Mouse (Mus musculus) layer of hippocampus, postnatal 25 days (tissue): Measurements from ENCODE around the gene Zfp948. TPM values are rescaled to one million over a fixed set of nuclear protein-coding genes. Genes with fewer than 3 reads are reported as not detected.

Source experiments
- DNase-seq, 2 experiments: peaks; one replicate each; pipeline ENCODE4 v3.0.0; 2022; ENCODE audit warnings: mixed read lengths in 2 of 2, low spot score in 1 of 2; ENCODE audit errors: extremely low spot score in 1 of 2
- total RNA-seq, 2 experiments: library from RNA; stranded (reverse); gene quantifications; 2 replicates each; pipeline ENCODE4 v1.2.3; 2021

The Zfp948 gene
- 10 to 100 TPM; 11.8 to 13.0 TPM for total RNA-seq

DNA sequence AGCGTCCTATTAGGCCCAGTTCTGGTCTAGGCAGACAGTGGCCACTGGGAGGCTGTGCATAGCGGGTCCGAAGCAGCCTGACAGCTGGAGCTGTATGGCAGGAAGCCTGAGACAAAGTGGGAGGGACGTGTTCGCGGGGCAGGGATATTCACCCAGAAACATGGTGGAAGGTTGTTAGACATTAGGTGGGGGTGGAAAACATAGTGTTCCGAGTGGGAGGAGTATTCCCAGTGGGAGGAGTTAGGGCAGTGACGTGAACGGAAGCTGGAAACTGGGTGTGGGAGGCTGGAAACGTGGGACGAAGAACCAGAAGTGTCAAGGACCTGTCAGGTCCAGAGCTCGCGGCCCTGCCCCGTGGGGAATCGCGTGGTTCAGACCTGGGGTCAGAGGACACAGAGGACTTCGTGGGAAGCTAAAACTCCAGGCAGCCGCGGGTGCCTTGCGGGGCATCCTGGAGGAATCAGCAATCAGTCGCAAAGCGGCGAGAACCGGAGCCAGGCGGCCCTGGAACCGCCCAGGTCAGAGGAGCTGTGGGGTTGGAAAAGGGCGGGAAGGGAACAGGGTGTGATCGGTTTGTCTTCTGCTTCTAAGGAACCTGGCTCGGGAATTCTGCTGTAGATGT, at the start of gene Zfp948:
Gene Zfp948, plus strand, starts transcription at position 281 of the 622 bp plus-strand sequence.
- DNase-seq, result peak; percentile 60

DNA sequence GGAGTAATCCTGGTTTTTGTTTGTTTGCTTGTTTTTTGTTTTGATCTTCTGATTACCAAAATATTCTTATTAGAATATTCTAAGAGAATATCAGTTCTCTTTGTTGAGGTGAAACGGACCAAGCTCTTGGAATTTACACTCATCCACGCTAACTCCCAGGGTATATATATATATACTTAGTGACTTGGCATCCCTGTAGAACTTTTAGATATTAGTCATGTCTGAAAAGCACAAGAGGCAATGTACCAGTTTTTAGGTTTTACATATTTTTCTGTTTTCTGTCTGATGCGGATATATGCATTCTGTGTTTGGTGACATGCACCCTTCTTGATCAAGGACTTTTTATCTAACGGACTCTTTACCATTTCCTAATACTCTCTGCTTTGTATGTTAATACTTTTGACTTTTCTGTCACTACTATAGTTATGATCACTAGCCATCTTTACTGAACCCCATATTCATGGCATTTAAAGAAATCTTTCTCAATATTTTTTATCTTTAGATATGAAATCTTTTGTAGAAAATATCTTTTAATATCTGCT, 49.6 kb upstream of the Zfp948 start:
- no peak for DNase-seq

DNA sequence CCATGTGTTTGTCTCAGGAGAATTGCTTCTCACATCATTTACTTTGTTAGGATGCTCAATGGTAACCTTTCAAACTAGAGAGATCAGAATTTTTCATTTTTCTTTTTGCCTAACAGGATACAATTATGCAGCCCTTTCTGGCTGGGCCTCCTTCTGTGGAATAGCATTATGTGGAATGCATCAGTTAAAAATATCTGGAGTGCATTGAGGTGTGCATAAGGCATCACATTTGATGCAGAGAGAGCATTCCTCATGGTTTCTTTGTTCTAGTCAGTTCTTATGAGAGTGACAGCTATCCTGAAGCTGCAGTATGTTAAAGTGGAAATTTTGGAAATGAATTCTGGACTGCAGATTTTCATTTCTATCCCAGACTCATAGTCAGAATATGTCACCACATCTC, 40.5 kb upstream of the Zfp948 start:
- DNase-seq, result no peak

DNA sequence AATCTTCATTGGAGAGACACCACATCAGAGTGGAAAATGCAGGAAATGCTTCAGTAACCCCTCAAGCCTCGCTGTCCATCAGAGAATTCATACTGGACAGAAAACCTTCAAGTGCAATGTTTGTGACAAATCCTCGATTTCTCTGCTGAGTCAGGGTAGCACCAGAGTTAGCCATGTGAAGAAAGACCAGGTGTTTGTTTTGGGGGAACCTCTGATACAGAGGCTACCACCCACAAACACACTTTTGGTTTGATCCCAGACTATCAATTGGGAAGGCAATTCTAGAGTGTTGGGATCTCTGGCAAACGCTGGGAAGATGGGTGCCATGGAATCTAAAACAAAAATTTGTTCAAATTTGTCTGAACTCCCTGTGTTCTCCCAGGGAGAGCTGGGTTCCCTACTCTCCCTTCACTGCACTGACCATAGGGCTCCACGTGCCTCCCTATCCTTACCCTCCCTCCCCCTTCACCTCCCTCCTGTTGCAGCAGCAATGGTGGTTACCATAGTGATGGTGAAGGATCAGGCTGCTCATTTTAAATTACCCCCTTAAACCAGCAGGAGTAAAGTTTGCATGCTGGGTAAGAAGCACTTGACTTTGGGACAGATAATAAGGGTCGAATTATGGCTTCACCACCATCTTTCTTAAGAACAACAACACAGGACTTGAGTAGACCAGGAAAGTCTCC, 36.0 kb upstream of the Zfp948 start:
- DNase-seq, result no peak

DNA sequence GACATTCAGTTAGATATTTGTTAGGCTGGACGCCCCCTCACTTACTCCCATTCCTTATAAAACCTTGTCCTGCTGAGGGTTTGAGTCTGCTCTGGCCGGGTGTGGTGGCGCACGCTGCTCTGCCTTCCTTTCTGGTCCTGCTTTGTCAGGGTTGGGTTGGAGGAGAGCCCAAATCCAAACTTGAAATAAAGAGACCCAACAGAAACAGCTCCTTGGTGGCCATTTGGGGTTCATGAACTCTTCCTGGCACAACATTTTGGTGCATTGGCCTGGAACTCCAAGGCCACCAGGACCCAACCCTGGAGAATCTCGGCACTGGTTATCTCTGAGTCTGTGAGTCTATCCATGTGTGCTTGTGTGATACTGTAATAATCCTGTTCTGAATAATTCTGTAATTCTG, 35.2 kb upstream of the Zfp948 start:
- peak in 1 of 2 experiments; percentile 9 for DNase-seq

DNA sequence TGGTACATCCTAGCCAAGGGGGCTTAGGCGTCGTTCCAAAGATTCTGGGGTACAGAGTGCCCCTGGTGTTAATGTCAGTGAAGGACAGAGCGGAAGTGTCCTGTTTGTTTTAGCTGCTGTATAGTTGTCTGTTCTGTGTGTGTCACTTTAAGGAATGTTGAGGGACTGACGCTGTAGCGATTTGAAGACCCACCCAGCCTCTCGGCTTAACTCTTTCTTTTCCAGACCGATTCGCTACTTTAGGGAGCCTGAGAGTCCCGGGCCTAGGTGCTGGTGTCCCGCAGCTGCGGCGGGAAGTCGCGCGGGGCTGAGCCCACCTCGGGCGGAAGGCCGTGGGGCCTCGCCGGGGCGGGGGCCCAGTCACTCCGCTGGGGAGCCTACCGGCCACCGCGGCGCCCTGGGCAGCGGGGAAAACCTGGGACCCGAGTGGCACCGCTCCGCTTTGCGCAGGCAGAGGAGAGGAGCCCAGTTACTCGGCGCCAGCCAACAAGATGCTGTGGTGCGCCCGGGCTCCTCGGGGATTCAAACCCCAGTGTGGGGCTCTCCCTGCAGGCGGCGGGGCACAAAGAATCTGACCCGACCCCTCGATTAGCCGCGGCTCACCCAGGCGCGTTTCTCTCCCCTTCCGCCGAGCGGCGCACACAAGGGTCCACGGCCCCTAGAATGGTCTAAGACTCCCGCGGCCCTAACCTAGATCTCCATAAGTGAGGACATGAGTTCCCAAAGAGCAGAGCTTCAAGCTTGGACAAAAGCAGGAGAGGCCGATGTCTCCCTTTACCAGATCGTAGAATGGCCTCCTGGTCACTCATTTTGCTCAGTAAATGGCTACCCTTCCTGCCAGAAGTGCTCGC, 34.5 kb upstream of the Zfp948 start:
- DNase-seq, result peak; percentile 66 to 71

DNA sequence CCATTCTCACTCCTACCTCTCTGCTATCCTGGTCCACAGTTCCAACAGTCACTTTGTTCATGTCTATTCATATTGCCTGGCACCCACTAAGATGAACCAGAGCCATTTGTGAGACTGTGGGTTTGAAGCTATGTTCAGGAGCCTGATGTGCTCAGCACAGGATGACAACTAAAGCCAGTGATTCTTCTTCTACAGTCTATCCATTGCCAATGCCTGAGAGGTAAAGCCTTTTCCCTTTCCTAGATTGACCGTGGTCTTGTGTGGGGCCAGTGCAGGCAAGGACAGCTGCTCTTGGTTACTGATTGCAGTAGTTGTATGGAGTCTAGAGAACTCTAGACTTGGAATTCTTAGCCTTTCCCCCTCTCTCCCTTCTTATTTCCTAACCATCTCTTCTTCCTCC, 32.8 kb upstream of the Zfp948 start:
- DNase-seq, result no peak

DNA sequence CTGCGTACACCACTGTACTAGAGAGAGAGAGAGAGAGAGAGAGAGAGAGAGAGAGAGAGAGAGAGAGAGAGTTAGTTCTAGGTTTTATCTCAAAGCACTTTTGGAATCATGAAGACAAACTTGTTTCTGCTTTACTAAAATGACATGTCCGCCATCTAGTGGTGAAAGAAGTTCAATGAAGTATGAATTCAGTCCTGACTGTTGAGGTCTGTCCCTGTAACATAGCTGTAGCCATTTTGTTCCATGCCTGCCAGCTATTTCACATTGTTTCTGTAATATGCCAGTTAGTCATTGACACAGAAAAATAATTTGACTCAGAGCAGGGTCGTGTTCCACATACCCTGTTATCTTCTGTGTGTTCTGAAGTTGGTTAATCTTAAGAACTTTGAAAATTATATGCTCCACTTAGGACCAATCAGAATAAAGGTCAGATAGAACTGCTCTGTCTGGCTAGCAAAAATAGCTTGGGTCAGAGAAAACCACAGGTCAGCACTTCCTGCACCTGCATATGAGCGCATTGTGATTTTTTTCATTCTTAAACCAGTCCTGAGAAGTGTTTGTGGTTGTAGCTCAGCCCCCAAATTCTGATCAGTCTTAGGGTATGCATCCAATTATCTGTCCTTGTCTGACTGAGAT, 32.2 kb upstream of the Zfp948 start:
- DNase-seq, result no peak

DNA sequence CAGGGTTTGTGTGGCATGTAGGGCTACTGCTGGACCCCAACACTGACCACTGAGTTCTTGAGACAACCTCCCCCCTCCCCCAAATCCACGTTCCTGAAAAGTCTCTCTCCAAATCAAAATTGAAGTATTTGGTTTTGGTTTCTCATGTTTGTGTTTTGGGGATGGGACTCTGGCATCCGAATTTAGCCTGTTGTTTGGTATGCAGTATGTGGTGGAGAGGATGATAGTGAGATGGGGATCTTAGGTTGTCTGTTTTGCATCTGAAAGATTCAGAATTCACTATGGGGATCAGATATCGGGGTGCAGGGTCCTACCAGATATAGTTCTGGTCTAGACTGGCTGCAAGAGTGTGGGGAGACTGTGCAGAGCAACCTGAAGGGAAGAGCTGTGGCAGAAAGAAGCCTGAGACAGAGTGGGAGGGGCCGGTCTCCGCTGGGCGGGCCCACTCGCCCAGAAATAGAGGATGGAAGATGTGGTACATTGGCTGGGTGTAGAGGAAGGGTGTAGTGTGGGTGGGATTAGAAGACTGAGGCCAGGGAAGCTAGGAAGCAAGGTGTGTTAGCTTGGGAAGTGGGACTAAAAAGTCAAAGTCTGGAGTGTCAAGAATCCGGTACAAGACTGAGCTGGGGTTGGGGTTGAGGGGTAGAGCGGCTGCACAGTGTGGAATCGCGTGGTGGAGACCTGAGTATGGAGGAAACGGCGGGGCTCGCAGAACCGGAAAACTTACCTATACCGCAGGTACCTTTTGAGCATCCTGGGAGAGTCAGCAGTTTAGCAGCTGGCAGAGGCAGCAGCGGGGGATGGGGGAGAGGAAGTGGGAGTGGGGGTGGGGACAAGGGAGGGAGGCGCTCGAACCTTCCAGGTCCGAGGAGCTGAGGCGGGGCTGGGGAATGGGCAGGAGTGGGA, 31.5 kb upstream of the Zfp948 start, which contains the start of gene Zfp52:
Gene Zfp52, plus strand, starts transcription at position 444 of the 906 bp plus-strand sequence.
- DNase-seq, result peak; percentile 26 to 43

DNA sequence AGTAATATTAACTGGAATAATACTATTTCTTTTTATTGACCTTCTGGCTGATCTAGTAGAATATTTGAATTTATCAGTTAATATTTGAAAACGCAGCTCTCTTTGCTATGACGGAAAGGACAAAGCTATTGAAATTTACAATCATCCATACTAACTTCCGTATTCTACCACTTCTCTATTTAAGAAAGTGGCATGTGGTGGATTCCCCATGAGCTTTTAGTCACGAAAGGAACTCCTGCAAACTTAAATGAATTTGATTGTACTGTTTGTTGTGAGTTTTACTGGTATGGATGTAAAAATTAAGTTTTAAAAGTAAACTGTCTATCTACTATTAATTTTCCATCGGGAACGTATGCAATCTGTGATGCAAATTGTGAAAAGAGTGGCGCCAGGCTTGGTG, 30.7 kb upstream of the Zfp948 start:
- no peak for DNase-seq

DNA sequence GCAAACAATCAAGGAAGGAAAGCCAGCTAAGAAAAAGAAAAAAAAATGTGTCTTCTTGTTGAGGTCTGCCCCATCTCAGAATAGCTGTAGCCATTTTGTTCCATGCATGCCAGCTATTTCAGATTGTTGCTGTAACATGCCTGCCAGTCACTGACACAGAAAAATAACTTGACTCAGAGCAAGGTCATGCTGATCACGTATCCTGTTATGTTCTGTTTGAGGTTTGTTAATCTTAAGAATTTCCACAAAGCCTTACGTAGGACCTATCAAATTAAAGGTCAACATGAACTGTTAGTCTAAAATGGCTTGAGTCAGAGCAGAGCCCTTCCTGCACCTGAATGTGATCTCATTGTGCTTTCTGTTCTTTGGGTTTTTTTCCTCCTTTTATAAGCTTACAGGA, 30.1 kb upstream of the Zfp948 start:
- no peak for DNase-seq

DNA sequence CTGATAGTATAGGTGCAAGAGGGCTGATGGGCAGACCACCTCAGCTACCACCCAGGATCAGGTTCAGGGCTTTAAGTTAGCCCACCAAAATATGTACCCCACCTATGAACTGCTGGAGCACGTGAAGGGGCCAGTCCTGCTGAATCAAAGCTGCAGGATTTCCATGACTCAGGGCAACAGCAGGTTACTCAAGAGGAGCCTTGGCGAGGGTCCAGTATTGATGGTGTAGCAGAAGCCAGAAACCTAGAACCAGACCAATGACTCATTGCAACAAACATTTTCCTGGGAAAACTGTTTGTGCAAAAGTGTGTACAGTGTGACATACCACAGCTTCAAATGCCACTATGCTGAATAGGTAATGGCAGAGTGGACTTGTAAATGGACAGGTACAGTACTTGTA, 9.0 kb upstream of the Zfp948 start:
- DNase-seq, result no peak

DNA sequence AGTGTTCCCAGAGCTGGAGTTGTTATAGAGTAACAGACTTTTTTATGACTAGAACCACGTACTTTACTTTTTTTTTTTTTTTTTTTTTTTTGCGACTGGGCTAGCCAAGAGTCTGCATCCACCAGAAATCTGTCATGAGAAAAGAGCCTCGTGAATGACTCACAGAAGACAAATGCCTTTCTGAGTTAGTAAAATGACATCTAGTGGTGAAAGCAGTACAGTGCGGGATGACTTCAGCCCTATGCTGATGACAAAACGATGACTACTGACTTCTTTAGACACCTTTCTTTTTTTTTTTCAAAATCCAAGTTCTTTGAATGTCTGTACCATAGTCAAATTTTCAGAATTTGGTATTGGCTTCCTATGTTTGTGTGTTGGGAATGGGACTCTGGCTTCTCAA, 588 bp upstream of the Zfp948 start:
- DNase-seq, result peak in 1 of 2 experiments; percentile 15

DNA sequence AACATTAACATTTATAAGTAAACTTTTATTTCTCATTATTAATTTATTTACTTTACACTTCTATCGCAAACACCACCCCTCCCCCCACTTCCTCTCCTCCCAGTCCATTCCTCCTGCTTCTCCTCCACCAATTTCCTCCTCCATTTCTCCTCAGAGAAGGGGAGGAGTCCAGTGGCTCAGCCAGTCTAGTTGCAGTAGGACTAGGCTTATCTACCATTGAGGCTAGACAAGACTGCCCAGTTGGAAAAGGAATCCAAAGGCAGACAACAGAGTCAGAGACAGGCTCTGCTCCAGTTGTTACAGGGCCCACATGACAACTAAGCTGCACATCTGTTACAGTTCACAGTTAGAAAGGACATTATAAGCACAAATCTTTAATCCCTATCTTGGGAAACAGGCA, 888 bp downstream of the Zfp948 start:
- DNase-seq, result peak in 1 of 2 experiments; percentile 6

DNA sequence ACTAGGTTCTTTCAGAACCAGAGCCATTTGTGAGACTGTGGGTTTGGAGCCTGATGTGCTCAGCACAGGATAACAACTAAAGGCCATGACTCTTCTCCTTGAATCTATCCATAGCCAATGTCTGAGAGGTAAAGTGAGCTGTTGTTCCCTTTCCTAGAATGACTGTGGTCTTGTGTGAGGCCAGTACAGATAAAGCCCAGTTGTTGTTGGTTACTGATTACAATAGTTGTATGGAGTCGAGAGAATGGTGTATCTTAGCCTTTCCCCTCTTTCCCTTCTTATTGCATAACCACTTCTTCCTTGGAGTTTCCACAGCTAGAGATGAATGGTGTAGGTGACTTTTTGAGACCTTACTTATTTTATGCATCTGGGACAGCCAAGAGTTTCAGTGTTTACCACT, 12.3 kb downstream of the Zfp948 start:
- no peak for DNase-seq

DNA sequence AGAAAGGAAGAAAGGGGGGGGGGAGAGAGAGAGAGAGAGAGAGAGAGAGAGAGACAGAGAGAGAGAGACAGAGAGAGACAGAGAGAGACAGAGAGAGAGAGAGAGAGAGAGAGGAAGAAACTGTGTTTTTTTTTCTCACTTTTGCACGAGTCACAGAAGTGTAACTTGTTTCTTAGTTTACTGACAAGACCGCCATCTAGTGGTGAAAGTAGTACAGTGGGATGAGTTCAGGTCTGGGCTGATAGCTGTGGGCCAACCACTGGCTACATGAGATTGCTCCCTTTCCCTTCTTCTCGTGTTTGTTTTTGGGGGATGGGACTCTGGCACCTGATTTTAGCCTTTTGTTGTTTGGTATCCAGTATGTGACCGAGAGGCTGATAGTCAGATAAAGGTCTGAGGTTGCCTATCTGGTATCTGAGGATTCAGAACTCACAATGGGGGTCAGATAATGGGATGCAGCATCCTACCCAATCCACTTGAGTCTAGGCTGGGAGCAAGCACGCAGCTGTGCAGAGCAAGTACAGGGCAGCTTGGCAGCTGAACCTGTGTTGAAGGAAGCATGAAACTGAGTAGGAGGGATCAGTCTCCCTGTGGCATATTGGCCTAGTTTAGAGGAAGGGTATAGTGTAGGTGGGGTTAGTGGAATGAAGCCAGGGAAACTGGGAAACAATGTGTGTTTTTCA, 12.8 kb downstream of the Zfp948 start:
- DNase-seq, result peak in 1 of 2 experiments; percentile 4

DNA sequence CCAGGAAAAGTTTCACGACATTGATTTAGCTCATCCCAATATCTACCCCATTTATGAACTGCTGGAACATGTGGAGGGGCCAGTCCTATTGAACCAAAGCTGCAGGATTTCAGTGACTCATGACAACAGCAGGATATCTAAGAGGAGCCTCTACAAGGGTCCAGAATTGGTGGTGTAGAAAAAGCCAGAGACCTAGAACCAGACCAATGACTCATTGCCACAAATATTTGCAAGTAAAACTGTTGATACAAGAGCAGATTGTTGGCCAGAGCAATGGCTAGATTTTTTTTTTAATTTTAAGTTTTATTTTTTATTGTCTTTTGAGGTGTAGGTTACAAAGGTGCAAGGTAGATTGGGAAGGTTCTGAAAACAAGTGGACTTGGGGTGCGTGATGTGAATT, 18.7 kb downstream of the Zfp948 start:
- DNase-seq, result no peak

DNA sequence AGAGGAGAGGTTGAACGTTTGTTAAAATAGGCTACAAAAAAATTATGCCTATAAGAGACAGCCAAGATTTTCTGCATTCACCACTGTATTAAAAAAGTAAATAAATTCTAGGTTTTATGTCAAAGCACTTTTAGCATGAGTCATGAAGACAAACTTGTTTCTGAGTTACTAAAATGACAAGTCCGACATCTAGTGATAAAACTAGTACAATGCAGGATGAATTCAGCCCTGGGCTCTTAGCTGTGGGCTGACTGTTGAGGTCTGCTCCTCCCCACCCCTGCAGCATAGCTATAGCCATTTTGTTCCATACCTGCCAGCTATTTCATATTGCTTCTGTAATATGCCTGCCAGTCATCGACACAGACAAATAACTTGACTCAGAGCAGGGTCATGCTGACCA, 49.5 kb downstream of the Zfp948 start:
- no peak for DNase-seq

DNA sequence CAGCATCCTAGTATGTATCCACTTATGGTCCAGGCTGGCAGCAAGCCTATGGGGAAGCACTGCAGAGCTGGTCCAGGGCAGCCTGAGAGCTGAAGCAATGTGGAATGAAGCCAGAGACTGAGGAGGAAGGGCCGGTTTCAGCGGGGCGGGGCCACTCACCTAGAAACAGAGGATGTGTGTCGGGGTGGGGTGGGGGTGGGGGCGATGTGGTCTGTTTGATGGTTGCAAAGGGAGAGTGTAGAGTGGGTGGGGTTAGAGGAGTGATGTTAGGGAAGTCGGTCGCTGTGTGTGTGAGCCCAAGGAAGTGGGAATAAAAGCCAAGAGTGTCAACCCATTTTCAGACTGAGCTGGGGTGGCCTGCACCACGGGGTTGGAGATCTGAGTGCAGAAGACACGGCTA, 50.5 kb downstream of the Zfp948 start:
- DNase-seq, result no peak
